Mouse (Mus musculus) small intestine, adult 2 months (tissue): ENCODE results near the gene Pml.

ENCODE experiments used
- CTCF ChIP-seq: fragments of 200-500 bp; IDR thresholded peaks from 2 replicates; pipeline ENCODE4 v1.5.1; 2012; ENCODE audit warnings: low read depth, mild to moderate bottlenecking, control low read depth, inconsistent platforms, low read length, moderate library complexity, mixed read lengths; ENCODE audit not compliant: insufficient replicate concordance, insufficient read length; ENCODE audit errors: extremely low read depth
- POLR2A ChIP-seq: fragments of 200-500 bp; IDR thresholded peaks from 2 replicates; pipeline ENCODE4 v1.6.1; 2012; ENCODE audit warnings: low read depth, mild to moderate bottlenecking, control low read depth, inconsistent platforms, low read length, moderate library complexity

DNA sequence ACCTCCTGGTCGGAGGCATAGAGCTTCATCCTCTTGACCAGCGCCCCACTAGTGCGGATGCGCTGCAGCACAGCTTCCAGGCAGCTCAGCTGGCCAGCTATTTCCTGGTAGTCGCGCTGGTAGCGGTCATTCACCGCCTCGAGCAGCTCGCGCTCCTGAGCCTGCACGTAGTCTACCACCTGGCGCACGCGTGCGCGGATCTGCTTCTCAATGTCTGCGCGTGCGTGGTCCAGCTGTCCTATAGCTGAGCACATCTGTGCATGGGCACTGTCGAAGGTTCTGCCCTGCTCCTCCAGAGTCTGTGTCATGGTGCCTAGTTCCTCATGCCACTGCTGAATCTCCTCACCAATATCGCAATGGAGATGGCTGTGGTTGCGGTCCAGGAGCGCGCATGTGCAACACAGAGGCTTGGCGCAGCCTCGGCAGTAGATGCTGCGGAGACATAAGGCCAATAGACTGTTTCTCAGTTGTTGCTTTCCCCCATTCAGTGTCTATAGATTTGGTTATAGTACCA is 15.0 kb downstream of the Pml start:
- no peak for TF ChIP-seq POLR2A
- no peak for TF ChIP-seq CTCF
